Comparison of ENCODE assay signal across 20 mouse cellular contexts in genomic region chr6:134860275-134860674, GRCm38 (mm10). TPM values are rescaled to one million over a fixed set of nuclear protein-coding genes. Genes with fewer than 3 reads are reported as not detected.
DNase-seq lines count a peak whose midpoint lies in the region; ATAC-seq and TF ChIP-seq lines count a peak whose summit lies in the region.
"Had no signal": no experiment of that assay in that cellular context is flagged by ENCODE, and none has a peak within 500 bp of the region (broad histone marks: within the 10 kb centered on the region; RNA-seq: fewer than 3 reads in every experiment).

No protein-coding gene starts in this region.

- no peaks in the 10 kb centered on the region for H3K36me3 ChIP-seq in heart, embryonic 14.5 days (ENCODE audit: control insufficient read depth, insufficient read depth, low read length)
- H3K36me3 ChIP-seq in lung, embryonic 14.5 days (ENCODE audit: insufficient read depth), result no peaks in the 10 kb centered on the region
- H3K36me3 ChIP-seq in embryonic facial prominence, embryonic 10.5 days (replicated peaks), result no peaks in the 10 kb centered on the region
- peaks cover 19% of the 10 kb centered on the region for H3K36me3 ChIP-seq in liver, postnatal 0 days (replicated peaks; ENCODE audit: insufficient read depth, low read length)
- peaks cover 17% of the 10 kb centered on the region for H3K36me3 ChIP-seq in neural tube, embryonic 15.5 days

- H3K9ac ChIP-seq in heart, embryonic 14.5 days (ENCODE audit: low read length), result no peak overlapping the region; the same call in 1 of the 2 replicates
- no peak overlapping the region for H3K9ac ChIP-seq in lung, embryonic 14.5 days
- H3K9ac ChIP-seq in liver, postnatal 0 days (replicated peaks), result no peak overlapping the region; the same call in 1 of the 2 replicates
- no peak overlapping the region for H3K9ac ChIP-seq in neural tube, embryonic 15.5 days (replicated peaks)
- H3K9ac ChIP-seq: forebrain, embryonic 13.5 days; hindbrain, embryonic 15.5 days had no signal

- TF ChIP-seq CTCF in lung, embryonic 14.5 days (IDR thresholded peaks at IDR 0.05; ENCODE audit: low read depth), result no peak
- TF ChIP-seq CTCF in liver, postnatal 0 days (IDR thresholded peaks at IDR 0.05; ENCODE audit: low read depth), result no peak

- WGBS in heart, embryonic 14.5 days, result 48% methylated on average over 4 of the region's 4 CpGs
- WGBS in lung, embryonic 14.5 days, result 14% methylated on average over 4 of the region's 4 CpGs
- 81% methylated on average over 4 of the region's 4 CpGs for WGBS in embryonic facial prominence, embryonic 10.5 days
- 57% methylated on average over 4 of the region's 4 CpGs for WGBS in liver, postnatal 0 days (ENCODE audit: insufficient replicate concordance)
- WGBS in neural tube, embryonic 15.5 days, result 84% methylated on average over 4 of the region's 4 CpGs

- peak; percentile 10; the same call in 1 of the 2 replicates for ATAC-seq in heart, embryonic 14.5 days (ENCODE audit: insufficient number of reproducible peaks, insufficient read depth, low FRiP score, low read depth)
- peak; percentile 42 for ATAC-seq in lung, embryonic 14.5 days (ENCODE audit: insufficient read depth)
- peak; percentile 56; the same call in 1 of the 2 replicates for ATAC-seq in liver, postnatal 0 days
- no peak for ATAC-seq in neural tube, embryonic 15.5 days (ENCODE audit: low FRiP score)
- ATAC-seq: forebrain, embryonic 13.5 days; intestine, postnatal 0 days had no signal

- intact Hi-C loops in heart, postnatal 14 days (cut with DNase I), result loop anchor here (10.0 kb wide), 1 partner anchor 435 kb away; no protein-coding TSS in a partner anchor

- no peaks in the 10 kb centered on the region for H3K27me3 ChIP-seq in heart, embryonic 14.5 days (ENCODE audit: control insufficient read depth, insufficient read depth, low read length)
- H3K27me3 ChIP-seq in lung, embryonic 14.5 days (ENCODE audit: insufficient read depth, low read length), result 0 out of 2 replicates have a peak, but pooled peaks cover 3% of the 10 kb centered on the region
- H3K27me3 ChIP-seq in embryonic facial prominence, embryonic 10.5 days (replicated peaks; ENCODE audit: low read depth, poor library complexity, severe bottlenecking), result no peaks in the 10 kb centered on the region
- H3K27me3 ChIP-seq in liver, postnatal 0 days (ENCODE audit: insufficient read depth, low read length), result no peaks in the 10 kb centered on the region
- H3K27me3 ChIP-seq in neural tube, embryonic 15.5 days (replicated peaks), result no peaks in the 10 kb centered on the region
- H3K27me3 ChIP-seq: forebrain, embryonic 13.5 days; hindbrain, embryonic 15.5 days had no signal

- DNase-seq in heart, postnatal 14 days, result no peak
- peak; percentile 69 for DNase-seq in lung, embryonic 14.5 days
- DNase-seq in lung, adult 18-20 months, result no peak
- DNase-seq in embryonic facial prominence, embryonic 10.5 days (ENCODE audit: low spot score), result no peak
- no peak for DNase-seq in liver, postnatal 0 days
- no peak for DNase-seq in urinary bladder, postnatal 4 days (ENCODE audit: low spot score in 2 of 2)
- DNase-seq: adrenal gland, postnatal 25 days; cerebellum, adult 8-10 months; cerebellum, postnatal 36 days; embryo, embryonic 11 days; gastrocnemius, postnatal 36 days; kidney, postnatal 4 days; thymus, adult 2 months; thymus, postnatal 4 days had no signal

- TF ChIP-seq EP300 in liver, postnatal 0 days (IDR thresholded peaks at IDR 0.05; ENCODE audit: low read depth), result no peak

- no peak overlapping the region for H3K4me3 ChIP-seq in heart, embryonic 14.5 days (ENCODE audit: control insufficient read depth in 1 of 2, insufficient read depth in 1 of 2, low read depth in 1 of 2, low read length in 2 of 2)
- H3K4me3 ChIP-seq in lung, embryonic 14.5 days (ENCODE audit: low read depth, low read length), result no peak overlapping the region
- no peak overlapping the region for H3K4me3 ChIP-seq in embryonic facial prominence, embryonic 10.5 days
- no peak overlapping the region for H3K4me3 ChIP-seq in liver, postnatal 0 days (ENCODE audit: low read depth, low read length)
- no peak overlapping the region for H3K4me3 ChIP-seq in neural tube, embryonic 15.5 days (replicated peaks)
- H3K4me3 ChIP-seq: forebrain, embryonic 13.5 days; hindbrain, embryonic 15.5 days had no signal

- H3K4me2 ChIP-seq in heart, embryonic 14.5 days (ENCODE audit: low read length), result no peak overlapping the region
- H3K4me2 ChIP-seq in lung, embryonic 14.5 days, result no peak overlapping the region
- H3K4me2 ChIP-seq in liver, postnatal 0 days (ENCODE audit: low read depth, low read length), result no peak overlapping the region
- H3K4me2 ChIP-seq in neural tube, embryonic 15.5 days, result no peak overlapping the region
- H3K4me2 ChIP-seq: forebrain, embryonic 13.5 days; hindbrain, embryonic 15.5 days; midbrain, embryonic 11.5 days had no signal

- no peaks in the 10 kb centered on the region; a peak in 1 of 4 replicates for H3K4me1 ChIP-seq in heart, embryonic 14.5 days (ENCODE audit: control insufficient read depth in 2 of 2, insufficient read depth in 2 of 2, low read length in 2 of 2)
- H3K4me1 ChIP-seq in lung, embryonic 14.5 days (ENCODE audit: insufficient read depth), result peaks cover 14% of the 10 kb centered on the region; the same call in 1 of the 2 replicates
- peaks cover 20% of the 10 kb centered on the region for H3K4me1 ChIP-seq in embryonic facial prominence, embryonic 10.5 days
- peaks cover 3% of the 10 kb centered on the region; the same call in 1 of the 2 replicates for H3K4me1 ChIP-seq in liver, postnatal 0 days (ENCODE audit: insufficient read depth)
- H3K4me1 ChIP-seq in neural tube, embryonic 15.5 days, result peaks cover 13% of the 10 kb centered on the region

- no peak overlapping the region for H3K27ac ChIP-seq in heart, embryonic 14.5 days (replicated peaks in 1 of 2; ENCODE audit: control insufficient read depth in 1 of 2, insufficient read depth in 1 of 2, low read depth in 2 of 2, low read length in 2 of 2)
- H3K27ac ChIP-seq in lung, embryonic 14.5 days (ENCODE audit: low read depth), result peak overlapping the region; percentile 48; the same call in 1 of the 2 replicates
- H3K27ac ChIP-seq in embryonic facial prominence, embryonic 10.5 days (replicated peaks), result peak overlapping the region; percentile 30; the same call in 1 of the 2 replicates
- peak overlapping the region; percentile 55; the same call in 1 of the 2 replicates for H3K27ac ChIP-seq in liver, postnatal 0 days (ENCODE audit: low read depth)
- H3K27ac ChIP-seq in neural tube, embryonic 15.5 days (replicated peaks), result no peak overlapping the region
- H3K27ac ChIP-seq: forebrain, embryonic 13.5 days; hindbrain, embryonic 15.5 days had no signal

- H3K9me3 ChIP-seq in heart, embryonic 14.5 days (ENCODE audit: control insufficient read depth, low read length), result no peaks in the 10 kb centered on the region
- no peaks in the 10 kb centered on the region for H3K9me3 ChIP-seq in lung, embryonic 14.5 days (ENCODE audit: low read depth, low read length)
- H3K9me3 ChIP-seq in embryonic facial prominence, embryonic 10.5 days, result no peaks in the 10 kb centered on the region
- H3K9me3 ChIP-seq in liver, postnatal 0 days (ENCODE audit: low read length), result no peaks in the 10 kb centered on the region
- no peaks in the 10 kb centered on the region for H3K9me3 ChIP-seq in neural tube, embryonic 15.5 days (replicated peaks)
- H3K9me3 ChIP-seq: forebrain, embryonic 13.5 days; hindbrain, embryonic 15.5 days had no signal

RNA-seq across cellular contexts. Expression of gene Crebl2, which starts 30.3 kb away (rescaled TPM):
- 1.6 and 1.8 TPM in 2 replicates for polyA plus RNA-seq in heart, embryonic 14.5 days (2014; fragmentation: Nextera tagmentation; extraction: Ambion mirVana)
- total RNA-seq in heart, postnatal 14 days (2021), result 1 to 10 TPM; 6.5 to 8.6 TPM
- 1.3 and 1.4 TPM in 2 replicates for polyA plus RNA-seq in lung, embryonic 14.5 days (2014; fragmentation: Nextera tagmentation; extraction: Ambion mirVana)
- 1.2 TPM in 2 replicates for polyA plus RNA-seq in embryonic facial prominence, embryonic 10.5 days (2016; fragmentation: Nextera tagmentation; extraction: Ambion mirVana)
- 6.3 and 6.6 TPM in 2 replicates for polyA plus RNA-seq in liver, postnatal 0 days (2015; fragmentation: Nextera tagmentation; extraction: Ambion mirVana)
- 3.9 and 4.6 TPM in 2 replicates for polyA plus RNA-seq in neural tube, embryonic 15.5 days (2015; fragmentation: Nextera tagmentation; extraction: Ambion mirVana)

RNA-seq across cellular contexts. Expression of gene Gpr19, which starts 38.1 kb away (rescaled TPM):
- polyA plus RNA-seq in heart, embryonic 14.5 days (2014; fragmentation: Nextera tagmentation; extraction: Ambion mirVana), result 9.1 TPM in 2 replicates
- total RNA-seq in heart, postnatal 14 days (2021), result 1 to 10 TPM; 4.4 to 4.7 TPM
- 9.6 and 10.8 TPM in 2 replicates for polyA plus RNA-seq in lung, embryonic 14.5 days (2014; fragmentation: Nextera tagmentation; extraction: Ambion mirVana)
- polyA plus RNA-seq in embryonic facial prominence, embryonic 10.5 days (2016; fragmentation: Nextera tagmentation; extraction: Ambion mirVana), result 14.5 and 16.1 TPM in 2 replicates
- 4.6 and 4.8 TPM in 2 replicates for polyA plus RNA-seq in liver, postnatal 0 days (2015; fragmentation: Nextera tagmentation; extraction: Ambion mirVana)
- polyA plus RNA-seq in neural tube, embryonic 15.5 days (2015; fragmentation: Nextera tagmentation; extraction: Ambion mirVana), result 31.2 and 37.0 TPM in 2 replicates

RNA-seq across cellular contexts. Expression of gene Cdkn1b, which starts 59.9 kb away (rescaled TPM):
- polyA plus RNA-seq in heart, embryonic 14.5 days (2014; fragmentation: Nextera tagmentation; extraction: Ambion mirVana), result 16.3 and 21.0 TPM in 2 replicates
- total RNA-seq in heart, postnatal 14 days (2021), result 10 to 100 TPM; 47.5 to 49.0 TPM
- 12.0 and 13.9 TPM in 2 replicates for polyA plus RNA-seq in lung, embryonic 14.5 days (2014; fragmentation: Nextera tagmentation; extraction: Ambion mirVana)
- polyA plus RNA-seq in embryonic facial prominence, embryonic 10.5 days (2016; fragmentation: Nextera tagmentation; extraction: Ambion mirVana), result 15.3 and 16.7 TPM in 2 replicates
- polyA plus RNA-seq in liver, postnatal 0 days (2015; fragmentation: Nextera tagmentation; extraction: Ambion mirVana), result 10.9 and 14.1 TPM in 2 replicates
- 15.7 and 17.3 TPM in 2 replicates for polyA plus RNA-seq in neural tube, embryonic 15.5 days (2015; fragmentation: Nextera tagmentation; extraction: Ambion mirVana)

Comparison
In these comparisons a context has a peak if more than half of its experiments do, and no peak if none do; other contexts are left out.
1. H3K27ac ChIP-seq: peak in lung, embryonic 14.5 days (single experiment), embryonic facial prominence, embryonic 10.5 days (single experiment) and liver, postnatal 0 days (single experiment); none in heart, embryonic 14.5 days (0 of 2) and neural tube, embryonic 15.5 days (single experiment).